13 mouse cellular contexts compared by ENCODE assay signal in genomic region chr17:25944366-25945163, GRCm38 (mm10). TPM values are rescaled to one million over a fixed set of nuclear protein-coding genes. Genes with fewer than 3 reads are reported as not detected.
DNase-seq lines count a peak whose midpoint lies in the region; ATAC-seq and TF ChIP-seq lines count a peak whose summit lies in the region.
"Had no signal": no experiment of that assay in that cellular context is flagged by ENCODE, and none has a peak within 500 bp of the region (broad histone marks: within the 10 kb centered on the region; RNA-seq: fewer than 3 reads in every experiment).

Gene Pigq, minus strand, starts transcription at chr17:25944936.
Gene Nhlrc4, minus strand, starts transcription at chr17:25944961.

- no peak within 1 kb of the TSS for H3K9ac ChIP-seq in forebrain, embryonic 13.5 days
- H3K9ac ChIP-seq in kidney, embryonic 15.5 days: no peak within 1 kb of the TSS; the same call in 1 of the 2 replicates
- H3K9ac ChIP-seq in liver, embryonic 12.5 days: peak within 1 kb of the TSS; percentile 99
- H3K9ac ChIP-seq: heart, embryonic 15.5 days; midbrain, embryonic 15.5 days had no signal

- peaks cover 57% of the 10 kb centered on the region for H3K4me1 ChIP-seq in forebrain, embryonic 10.5 days
- H3K4me1 ChIP-seq in forebrain, embryonic 13.5 days: peaks cover 15% of the 10 kb centered on the region
- H3K4me1 ChIP-seq in kidney, embryonic 15.5 days: peaks cover 41% of the 10 kb centered on the region
- peaks cover 4% of the 10 kb centered on the region; the same call in 1 of the 2 replicates for H3K4me1 ChIP-seq in bone marrow, adult 2 months (ENCODE audit: control insufficient read depth, insufficient read depth, low read length)
- peaks cover 72% of the 10 kb centered on the region for H3K4me1 ChIP-seq in liver, embryonic 12.5 days

- peak within 1 kb of the TSS; percentile 94; the same call in 1 of the 2 replicates for H3K4me3 ChIP-seq in forebrain, embryonic 10.5 days
- no peak within 1 kb of the TSS for H3K4me3 ChIP-seq in forebrain, embryonic 13.5 days
- H3K4me3 ChIP-seq in kidney, embryonic 15.5 days (replicated peaks): no peak within 1 kb of the TSS
- peak within 1 kb of the TSS; percentile 12 for H3K4me3 ChIP-seq in bone marrow, adult 2 months (replicated peaks; ENCODE audit: control insufficient read depth, low read depth, low read length)
- H3K4me3 ChIP-seq in liver, embryonic 12.5 days: peak within 1 kb of the TSS; percentile 93
- H3K4me3 ChIP-seq: heart, embryonic 15.5 days; midbrain, embryonic 15.5 days had no signal

- 0 out of 2 replicates have a peak, but pooled peaks cover under 1% of the 10 kb centered on the region for H3K36me3 ChIP-seq in forebrain, embryonic 10.5 days (replicated peaks)
- H3K36me3 ChIP-seq in forebrain, embryonic 13.5 days (ENCODE audit: poor library complexity, severe bottlenecking): no peaks in the 10 kb centered on the region
- H3K36me3 ChIP-seq in kidney, embryonic 15.5 days: 0 out of 2 replicates have a peak, but pooled peaks cover 1% of the 10 kb centered on the region
- H3K36me3 ChIP-seq in liver, embryonic 12.5 days: peaks cover 16% of the 10 kb centered on the region
- H3K36me3 ChIP-seq: heart, embryonic 15.5 days; midbrain, embryonic 15.5 days had no signal

- ATAC-seq in forebrain, embryonic 13.5 days: no peak
- no peak for ATAC-seq in kidney, embryonic 15.5 days (replicated peaks; ENCODE audit: low FRiP score)
- peak; percentile 70 for ATAC-seq in liver, embryonic 12.5 days
- ATAC-seq: inflammation-experienced regulatory T-cells, adult 6 months; midbrain, embryonic 15.5 days had no signal

- peaks cover 8% of the 10 kb centered on the region for H3K27me3 ChIP-seq in forebrain, embryonic 10.5 days (ENCODE audit: poor library complexity, severe bottlenecking)
- peaks cover 1% of the 10 kb centered on the region; the same call in 1 of the 2 replicates for H3K27me3 ChIP-seq in forebrain, embryonic 13.5 days
- H3K27me3 ChIP-seq in kidney, embryonic 15.5 days: peaks cover under 1% of the 10 kb centered on the region; the same call in 1 of the 2 replicates
- peaks cover 2% of the 10 kb centered on the region for H3K27me3 ChIP-seq in liver, embryonic 12.5 days (replicated peaks)

- H3K4me2 ChIP-seq in forebrain, embryonic 13.5 days: no peak within 1 kb of the TSS
- 0 out of 2 replicates have a peak within 1 kb of the TSS, but pooled peaks have one; percentile 1 for H3K4me2 ChIP-seq in kidney, embryonic 15.5 days
- H3K4me2 ChIP-seq in liver, embryonic 12.5 days: peak within 1 kb of the TSS; percentile 81
- H3K4me2 ChIP-seq: heart, embryonic 15.5 days; midbrain, embryonic 15.5 days had no signal

- 53% methylated on average over 6 of the region's 6 CpGs for WGBS in forebrain, embryonic 10.5 days
- whole genome bisulfite sequencing in forebrain, embryonic 13.5 days: 56% methylated on average over 6 of the region's 6 CpGs
- 58% methylated on average over 6 of the region's 6 CpGs for WGBS in kidney, embryonic 15.5 days
- 74% methylated on average over 6 of the region's 6 CpGs for WGBS in bone marrow, adult 2 months
- 24% methylated on average over 6 of the region's 6 CpGs for WGBS in liver, embryonic 12.5 days (ENCODE audit: insufficient replicate concordance)

- no peaks in the 10 kb centered on the region for H3K9me3 ChIP-seq in forebrain, embryonic 10.5 days
- no peaks in the 10 kb centered on the region for H3K9me3 ChIP-seq in forebrain, embryonic 13.5 days (replicated peaks)
- no peaks in the 10 kb centered on the region for H3K9me3 ChIP-seq in kidney, embryonic 15.5 days (replicated peaks)
- no peaks in the 10 kb centered on the region for H3K9me3 ChIP-seq in liver, embryonic 12.5 days (replicated peaks)
- H3K9me3 ChIP-seq: heart, embryonic 15.5 days; midbrain, embryonic 15.5 days had no signal

- TF ChIP-seq CTCF in bone marrow, adult 2 months (IDR thresholded peaks at IDR 0.05; ENCODE audit: control insufficient read depth, insufficient read depth, low read length): no peak

- DNase-seq in forebrain, embryonic 10.5 days (ENCODE audit: extremely low spot score, low spot score): no peak
- DNase-seq in kidney, postnatal 14 days: no peak
- DNase-seq in frontal cortex, postnatal 36 days (ENCODE audit: low spot score in 2 of 2): no peak
- DNase-seq in cerebellum, postnatal 10 days: no peak
- DNase-seq: lung, postnatal 14 days had no signal

- peak within 1 kb of the TSS; percentile 97 for H3K27ac ChIP-seq in forebrain, embryonic 10.5 days
- H3K27ac ChIP-seq in forebrain, embryonic 13.5 days: no peak within 1 kb of the TSS
- peak within 1 kb of the TSS; percentile 85 for H3K27ac ChIP-seq in kidney, embryonic 15.5 days
- H3K27ac ChIP-seq in bone marrow, adult 2 months (ENCODE audit: control insufficient read depth, insufficient read depth, low read depth, low read length, poor library complexity): peak within 1 kb of the TSS; percentile 87
- peak within 1 kb of the TSS; percentile 99 for H3K27ac ChIP-seq in liver, embryonic 12.5 days
- H3K27ac ChIP-seq: heart, embryonic 15.5 days; midbrain, embryonic 15.5 days had no signal

- TF ChIP-seq POLR2A in bone marrow, adult 2 months (IDR thresholded peaks at IDR 0.05; ENCODE audit: borderline replicate concordance, control insufficient read depth, low read depth, low read length): no peak

RNA-seq across cellular contexts. Expression of gene Pigq, which starts in this region (rescaled TPM):
- 68.4 and 75.6 TPM in 2 replicates for polyA plus RNA-seq in forebrain, embryonic 10.5 days (2016; fragmentation: Nextera tagmentation; extraction: Ambion mirVana)
- polyA plus RNA-seq in forebrain, embryonic 13.5 days (2015; fragmentation: Nextera tagmentation; extraction: Ambion mirVana): 45.0 and 54.5 TPM in 2 replicates
- 72.2 and 76.4 TPM in 2 replicates for polyA plus RNA-seq in kidney, embryonic 15.5 days (2015; fragmentation: Nextera tagmentation; extraction: Ambion mirVana)
- polyA plus RNA-seq in bone marrow, adult 2 months (2011; ENCODE audit: insufficient read depth, insufficient read length, low replicate concordance, missing spikeins): 241 and 296 TPM in 2 replicates
- polyA plus RNA-seq in liver, embryonic 12.5 days (2016; fragmentation: Nextera tagmentation; extraction: Ambion mirVana): 161 and 171 TPM in 2 replicates

RNA-seq across cellular contexts. Expression of gene Nhlrc4, which starts in this region (rescaled TPM):
- 0.89 TPM in 1 of 2 replicates, not detected in the other for polyA plus RNA-seq in forebrain, embryonic 10.5 days (2016; fragmentation: Nextera tagmentation; extraction: Ambion mirVana)
- not detected in 2 replicates for polyA plus RNA-seq in forebrain, embryonic 13.5 days (2015; fragmentation: Nextera tagmentation; extraction: Ambion mirVana)
- 1.5 TPM in 2 replicates for polyA plus RNA-seq in kidney, embryonic 15.5 days (2015; fragmentation: Nextera tagmentation; extraction: Ambion mirVana)
- polyA plus RNA-seq in bone marrow, adult 2 months (2011; ENCODE audit: insufficient read depth, insufficient read length, low replicate concordance, missing spikeins): 3.8 and 6.8 TPM in 2 replicates
- polyA plus RNA-seq in liver, embryonic 12.5 days (2016; fragmentation: Nextera tagmentation; extraction: Ambion mirVana): 5.0 and 7.3 TPM in 2 replicates
- polyA plus RNA-seq: inflammation-experienced regulatory T-cells, adult 6 months; neural tube, embryonic 14.5 days had no signal

Comparison
In these comparisons a context has a peak if more than half of its experiments do, and no peak if none do; other contexts are left out.
1. H3K4me3 ChIP-seq: peak in forebrain, embryonic 10.5 days (single experiment), bone marrow, adult 2 months (single experiment) and liver, embryonic 12.5 days (single experiment); none in forebrain, embryonic 13.5 days (single experiment) and kidney, embryonic 15.5 days (single experiment).